Mouse (Mus musculus) testis, adult 2 months (tissue): ENCODE measurements around the gene Ppp1r26.

Experiments
- CTCF ChIP-seq: fragments of 200-500 bp; IDR thresholded peaks from 2 replicates; pipeline ENCODE4 v1.5.1; 2012; ENCODE audit warnings: low read depth, mild to moderate bottlenecking, inconsistent platforms, low read length, moderate library complexity; ENCODE audit not compliant: control insufficient read depth, insufficient read depth, insufficient replicate concordance
- POLR2A ChIP-seq: fragments of 200-500 bp; IDR thresholded peaks from 2 replicates; pipeline ENCODE4 v1.6.1; 2012; ENCODE audit warnings: low read depth, mild to moderate bottlenecking, inconsistent platforms, low read length, moderate library complexity; ENCODE audit not compliant: control insufficient read depth

GRCm38 (mm10) chr2:28416511-28416910, 30.1 kb upstream of the Ppp1r26 start:
- TF ChIP-seq CTCF (no peak), POLR2A (no peak)
